Mouse (Mus musculus) liver, embryonic 14.5 days (tissue): Measurements from ENCODE around the gene Olfr23.

Experiments
- CTCF ChIP-seq: IDR thresholded peaks from 2 replicates; pipeline ENCODE4 v1.5.1; 2016; ENCODE audit warnings: antibody characterized with exemption, low read depth, control low read depth
- EP300 ChIP-seq: IDR thresholded peaks from 2 replicates; pipeline ENCODE4 v1.6.1; 2016; ENCODE audit warnings: antibody characterized with exemption, low read depth

DNA sequence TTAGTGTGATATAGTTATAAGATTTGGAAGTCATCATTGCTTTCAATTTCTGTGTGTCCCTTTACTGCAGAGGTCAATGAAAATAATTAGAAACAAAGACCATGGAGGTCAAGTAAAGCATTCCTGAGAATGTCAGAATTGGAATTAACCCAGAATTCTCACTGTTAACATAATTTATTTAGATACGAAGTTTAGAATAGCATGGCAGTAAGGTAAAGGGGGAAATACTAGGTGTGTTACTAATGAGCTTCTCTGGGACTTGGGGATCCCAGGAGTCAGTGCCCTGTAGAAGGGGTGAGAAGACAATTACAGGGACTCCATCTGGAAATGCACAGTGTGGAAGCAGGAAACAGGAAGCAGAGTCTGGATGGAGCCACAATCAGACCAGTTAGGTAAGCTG lies 24.0 kb downstream of the Olfr23 start, which contains the start of gene Olfr397:
- TF ChIP-seq CTCF: no peak
- no peak for TF ChIP-seq EP300
